Mouse (Mus musculus): Measurements from ENCODE around the gene Cdk8. TPM values are rescaled to one million over a fixed set of nuclear protein-coding genes. Genes with fewer than 3 reads are reported as not detected.
"Not testable (repeated sequence)": the region's sequence is repeated elsewhere in the genome, so short reads cannot be mapped to it uniquely, and the experiment has no call there.

Gene Cdk8
- polyA plus RNA-seq (2014; fragmentation: Nextera tagmentation; extraction: Ambion mirVana), result 25.7 and 31.6 TPM in 2 replicates

DNA sequence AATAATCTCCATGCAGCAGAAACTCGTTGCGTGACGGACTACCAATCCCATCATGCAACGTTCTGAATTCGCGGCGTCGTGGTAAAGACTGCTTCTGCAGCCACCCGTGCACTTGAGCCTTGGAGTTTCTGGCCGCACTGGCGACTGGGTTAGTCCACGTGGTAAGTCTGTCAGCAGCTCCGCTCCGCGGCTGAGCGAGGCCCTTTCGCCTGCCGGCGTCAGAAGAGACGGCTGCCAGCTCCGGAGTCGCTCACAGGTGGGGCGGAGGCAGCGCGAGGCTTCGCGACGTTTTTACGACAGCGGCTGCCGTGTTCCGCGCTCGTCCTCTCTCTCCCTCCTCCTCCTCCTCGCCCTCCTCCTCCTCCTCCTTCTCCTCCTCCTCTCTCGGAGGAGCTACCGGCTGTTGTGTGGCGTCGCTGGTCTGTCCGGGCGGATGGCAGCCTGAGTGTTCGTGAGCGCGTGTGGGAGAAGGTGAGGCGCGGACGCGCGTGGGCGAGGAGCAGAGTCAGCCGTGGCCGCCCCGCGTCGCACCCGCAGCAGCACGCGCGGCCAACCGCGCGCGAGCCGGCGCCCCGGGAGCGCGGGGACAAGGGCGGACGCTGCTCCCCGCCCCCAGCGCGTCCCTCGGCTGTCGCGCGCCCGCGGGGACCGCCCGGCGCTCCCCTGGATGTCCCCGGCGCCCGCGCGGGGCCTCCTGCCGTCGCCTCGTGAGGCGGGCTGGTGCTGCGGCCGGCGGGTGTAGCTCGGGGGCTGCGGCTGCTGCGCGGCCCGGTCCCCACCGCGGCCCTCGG, at the start of gene Cdk8:
Gene Cdk8, plus strand, starts transcription at position 367 of the 791 bp plus-strand sequence.
- DNase-seq (ENCODE audit: low spot score), result peak; percentile 94
- peak within 1 kb of the TSS; percentile 96 for H3K27ac ChIP-seq
- no peaks in the 10 kb centered on the region for H3K9me3 ChIP-seq (ENCODE audit: control insufficient read depth, low read length)
- WGBS, result under 1% methylated on average over 58 of the region's 102 CpGs
- H3K27me3 ChIP-seq (ENCODE audit: control insufficient read depth, insufficient read depth, low read length), result no peaks in the 10 kb centered on the region
- H3K4me3 ChIP-seq (replicated peaks; ENCODE audit: low read length), result peak within 1 kb of the TSS; percentile 78
- no peaks in the 10 kb centered on the region for H3K36me3 ChIP-seq (replicated peaks; ENCODE audit: control insufficient read depth, insufficient read depth)
- peak within 1 kb of the TSS; percentile 77 for H3K4me2 ChIP-seq (replicated peaks)
- H3K9ac ChIP-seq, result peak within 1 kb of the TSS; percentile 85
- peaks cover 17% of the 10 kb centered on the region for H3K4me1 ChIP-seq (replicated peaks; ENCODE audit: control insufficient read depth, insufficient read depth, low read length)
- peak; percentile 93 for ATAC-seq (ENCODE audit: low FRiP score)

DNA sequence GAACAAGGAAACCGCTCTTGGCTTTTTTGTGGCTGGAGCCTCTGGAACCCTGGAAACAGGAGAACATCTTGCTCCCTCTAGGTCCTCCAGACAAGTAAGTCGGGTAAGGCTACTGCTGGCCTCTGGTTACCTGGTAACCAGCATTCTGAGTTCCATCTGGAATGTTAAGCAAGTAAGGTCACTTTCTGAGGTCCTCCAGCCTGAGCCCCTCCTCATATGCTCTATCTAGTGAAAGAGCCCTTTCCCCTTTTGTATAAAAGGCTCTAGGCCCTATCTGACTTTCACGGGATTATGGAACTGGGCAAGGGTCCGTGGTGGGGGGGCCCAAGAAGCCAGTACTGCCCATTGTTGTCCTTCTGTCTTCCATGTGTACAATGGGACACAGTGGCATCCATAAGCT, 45.8 kb upstream of the Cdk8 start, which contains the start of gene 1700001J03Rik:
Gene 1700001J03Rik, minus strand, starts transcription at position 101 of the 400 bp plus-strand sequence.
- not testable (repeated sequence) for H3K4me2 ChIP-seq (replicated peaks); H3K27ac ChIP-seq; H3K4me3 ChIP-seq (replicated peaks; ENCODE audit: low read length); ATAC-seq (ENCODE audit: low FRiP score); H3K9ac ChIP-seq; H3K27me3 ChIP-seq (ENCODE audit: control insufficient read depth, insufficient read depth, low read length); H3K4me1 ChIP-seq (replicated peaks; ENCODE audit: control insufficient read depth, insufficient read depth, low read length); H3K9me3 ChIP-seq (ENCODE audit: control insufficient read depth, low read length); DNase-seq (ENCODE audit: low spot score); H3K36me3 ChIP-seq (replicated peaks; ENCODE audit: control insufficient read depth, insufficient read depth)
- WGBS, result 78% methylated on average over 4 of the region's 4 CpGs

DNA sequence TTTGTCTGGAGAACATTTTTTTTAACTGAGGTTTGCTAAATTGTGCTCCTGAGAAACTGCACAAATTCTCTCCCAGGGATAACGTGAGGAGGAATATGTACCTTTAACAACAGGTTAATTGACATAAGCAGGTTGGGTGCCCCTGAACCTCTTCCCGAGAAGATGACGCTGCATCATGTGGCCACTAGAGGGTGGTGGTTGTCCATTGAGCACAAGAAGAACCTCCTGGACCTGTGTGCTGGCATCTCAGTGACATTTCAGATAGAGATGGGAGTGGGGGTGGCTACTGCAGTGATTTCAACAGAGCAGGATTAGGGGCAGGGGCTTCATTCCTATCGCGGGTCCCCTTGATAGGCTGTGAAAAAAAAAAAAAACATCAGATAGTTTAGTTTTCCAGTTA, 43.6 kb upstream of the Cdk8 start:
- WGBS, result 30% methylated on average over 5 of the region's 5 CpGs
- not testable (repeated sequence) for H3K9ac ChIP-seq; H3K4me3 ChIP-seq (replicated peaks; ENCODE audit: low read length); H3K4me2 ChIP-seq (replicated peaks); H3K9me3 ChIP-seq (ENCODE audit: control insufficient read depth, low read length); H3K36me3 ChIP-seq (replicated peaks; ENCODE audit: control insufficient read depth, insufficient read depth); H3K4me1 ChIP-seq (replicated peaks; ENCODE audit: control insufficient read depth, insufficient read depth, low read length); H3K27me3 ChIP-seq (ENCODE audit: control insufficient read depth, insufficient read depth, low read length); H3K27ac ChIP-seq; ATAC-seq (ENCODE audit: low FRiP score)
- DNase-seq (ENCODE audit: low spot score), result peak; percentile 57

DNA sequence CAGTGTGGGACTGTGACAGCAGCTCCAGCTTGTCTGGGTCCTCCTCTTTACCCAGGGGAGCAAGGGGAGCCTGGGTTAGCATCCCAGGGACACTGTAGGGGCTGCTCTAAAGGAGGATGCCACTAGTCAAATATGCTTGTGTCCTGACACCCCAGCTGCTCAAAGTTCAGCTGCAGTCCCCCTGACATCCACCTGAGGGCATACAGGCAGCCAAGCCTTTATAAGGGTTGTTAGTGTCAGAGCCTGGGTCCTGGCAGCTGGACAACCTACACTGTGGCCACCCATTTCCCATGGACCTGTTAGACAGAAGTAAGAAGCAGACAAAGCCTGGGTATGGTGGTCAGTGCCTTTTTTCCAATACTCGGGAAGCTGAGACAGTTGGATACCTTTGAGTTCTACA, 42.9 kb upstream of the Cdk8 start:
- no peak overlapping the region for H3K4me3 ChIP-seq (replicated peaks; ENCODE audit: low read length)
- H3K36me3 ChIP-seq (replicated peaks; ENCODE audit: control insufficient read depth, insufficient read depth), result no peaks in the 10 kb centered on the region
- no peaks in the 10 kb centered on the region for H3K4me1 ChIP-seq (replicated peaks; ENCODE audit: control insufficient read depth, insufficient read depth, low read length)
- no peak for DNase-seq (ENCODE audit: low spot score)
- WGBS, result 91% methylated on average over 1 of the region's 1 CpGs
- no peak for ATAC-seq (ENCODE audit: low FRiP score)
- H3K9ac ChIP-seq, result no peak overlapping the region
- no peak overlapping the region for H3K27ac ChIP-seq
- H3K4me2 ChIP-seq (replicated peaks), result no peak overlapping the region
- H3K27me3 ChIP-seq (ENCODE audit: control insufficient read depth, insufficient read depth, low read length), result no peaks in the 10 kb centered on the region
- no peaks in the 10 kb centered on the region for H3K9me3 ChIP-seq (ENCODE audit: control insufficient read depth, low read length)

DNA sequence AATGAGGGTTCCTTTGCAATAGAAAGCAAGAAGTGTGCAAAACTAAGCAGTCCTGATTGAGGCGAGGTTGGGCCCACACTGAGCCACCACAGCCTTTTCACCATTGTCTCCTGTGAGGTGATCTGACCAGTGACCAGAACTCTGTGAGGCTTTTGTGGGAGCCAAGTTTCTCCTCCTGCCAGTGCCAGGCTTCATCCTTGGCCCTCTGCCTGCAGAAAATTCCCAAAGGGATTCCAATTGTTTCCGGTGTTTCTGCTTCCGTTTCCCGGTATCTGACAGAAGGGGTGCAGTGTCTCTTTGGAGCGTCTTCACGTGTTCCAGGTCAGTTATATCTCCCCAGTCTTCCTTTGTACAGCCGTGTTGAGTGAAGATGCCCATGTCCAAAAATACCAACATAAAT, 42.3 kb upstream of the Cdk8 start:
- Histone ChIP-seq H3K36me3 (replicated peaks; ENCODE audit: control insufficient read depth, insufficient read depth) (no peaks in the 10 kb centered on the region), H3K9ac (no peak overlapping the region), H3K9me3 (ENCODE audit: control insufficient read depth, low read length) (0 out of 2 replicates have a peak, but pooled peaks cover 3% of the 10 kb centered on the region), H3K4me3 (replicated peaks; ENCODE audit: low read length) (no peak overlapping the region), H3K27ac (no peak overlapping the region), H3K4me2 (replicated peaks) (no peak overlapping the region), H3K27me3 (ENCODE audit: control insufficient read depth, insufficient read depth, low read length) (no peaks in the 10 kb centered on the region), H3K4me1 (replicated peaks; ENCODE audit: control insufficient read depth, insufficient read depth, low read length) (no peaks in the 10 kb centered on the region)
- no peak for ATAC-seq (ENCODE audit: low FRiP score)
- 82% methylated on average over 7 of the region's 7 CpGs for WGBS
- DNase-seq (ENCODE audit: low spot score), result no peak

DNA sequence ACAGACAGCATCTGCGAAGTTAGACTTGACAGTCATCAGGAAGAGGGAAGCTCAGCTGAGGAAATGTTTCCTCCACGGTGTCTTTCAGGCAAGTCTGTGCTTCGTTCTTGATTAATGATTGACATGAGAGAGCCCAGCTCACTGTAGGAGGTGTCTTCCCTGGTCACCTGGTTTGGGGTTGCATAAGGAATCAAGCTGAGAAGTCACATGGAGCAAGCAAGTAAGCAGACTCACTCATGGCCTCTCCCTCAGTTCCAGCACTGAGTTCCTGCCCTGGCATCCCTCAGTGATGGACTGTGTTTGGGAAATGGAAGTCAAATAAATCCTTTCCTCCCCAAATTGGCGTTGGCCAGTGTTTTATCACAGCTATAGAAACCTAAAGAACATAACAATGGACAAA, 40.9 kb upstream of the Cdk8 start:
- Histone ChIP-seq H3K4me3 (replicated peaks; ENCODE audit: low read length) (no peak overlapping the region), H3K9me3 (ENCODE audit: control insufficient read depth, low read length) (0 out of 2 replicates have a peak, but pooled peaks cover 11% of the 10 kb centered on the region), H3K9ac (no peak overlapping the region), H3K4me1 (replicated peaks; ENCODE audit: control insufficient read depth, insufficient read depth, low read length) (no peaks in the 10 kb centered on the region), H3K27ac (no peak overlapping the region), H3K36me3 (replicated peaks; ENCODE audit: control insufficient read depth, insufficient read depth) (no peaks in the 10 kb centered on the region), H3K4me2 (replicated peaks) (no peak overlapping the region), H3K27me3 (ENCODE audit: control insufficient read depth, insufficient read depth, low read length) (no peaks in the 10 kb centered on the region)
- no peak for ATAC-seq (ENCODE audit: low FRiP score)
- DNase-seq (ENCODE audit: low spot score), result no peak
- 72% methylated on average over 4 of the region's 4 CpGs for WGBS

DNA sequence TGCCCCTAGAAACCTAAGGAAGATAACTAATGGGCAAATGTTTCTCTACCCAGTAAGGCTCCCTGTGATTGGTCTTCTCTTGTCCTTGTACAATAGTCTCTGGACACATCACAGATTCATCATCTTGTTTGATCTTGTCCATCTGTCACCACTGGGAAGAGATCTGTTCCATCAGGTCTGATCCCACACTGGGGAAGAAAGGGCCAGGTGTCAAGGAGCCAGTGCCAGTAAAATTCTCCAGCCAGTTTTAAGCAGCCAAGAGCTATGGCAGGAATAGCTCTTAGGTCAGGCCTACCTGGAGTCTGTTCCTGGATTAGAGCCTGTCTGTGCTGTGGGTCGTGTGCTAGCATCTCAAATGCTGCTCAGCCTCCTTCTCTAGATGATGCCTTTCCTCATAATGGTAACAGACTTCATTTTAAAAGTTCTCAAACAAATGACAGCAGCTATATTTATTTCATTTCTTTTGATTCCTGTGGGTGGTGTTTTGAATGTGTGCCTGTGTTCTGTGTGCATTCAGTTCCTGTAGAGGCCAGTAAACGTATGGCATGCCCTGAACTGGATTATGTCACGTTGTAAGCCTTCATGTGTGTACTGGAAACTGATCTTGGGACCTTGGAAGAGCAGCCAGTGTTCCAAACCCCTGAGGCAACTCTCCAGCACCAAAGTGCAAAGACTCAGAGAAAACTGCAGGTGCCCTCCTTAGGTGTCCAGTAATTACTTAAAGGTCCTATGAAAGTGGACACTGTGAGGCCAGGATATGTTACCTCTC, 40.3 kb upstream of the Cdk8 start:
- no peak overlapping the region for H3K4me2 ChIP-seq (replicated peaks)
- ATAC-seq (ENCODE audit: low FRiP score) (no peak), DNase-seq (ENCODE audit: low spot score) (no peak)
- WGBS, result 68% methylated on average over 3 of the region's 3 CpGs
- H3K36me3 ChIP-seq (replicated peaks; ENCODE audit: control insufficient read depth, insufficient read depth), result no peaks in the 10 kb centered on the region
- H3K9ac ChIP-seq, result no peak overlapping the region
- H3K27ac ChIP-seq, result no peak overlapping the region
- no peaks in the 10 kb centered on the region for H3K27me3 ChIP-seq (ENCODE audit: control insufficient read depth, insufficient read depth, low read length)
- H3K4me3 ChIP-seq (replicated peaks; ENCODE audit: low read length), result no peak overlapping the region
- no peaks in the 10 kb centered on the region for H3K4me1 ChIP-seq (replicated peaks; ENCODE audit: control insufficient read depth, insufficient read depth, low read length)
- H3K9me3 ChIP-seq (ENCODE audit: control insufficient read depth, low read length), result 0 out of 2 replicates have a peak, but pooled peaks cover 11% of the 10 kb centered on the region

DNA sequence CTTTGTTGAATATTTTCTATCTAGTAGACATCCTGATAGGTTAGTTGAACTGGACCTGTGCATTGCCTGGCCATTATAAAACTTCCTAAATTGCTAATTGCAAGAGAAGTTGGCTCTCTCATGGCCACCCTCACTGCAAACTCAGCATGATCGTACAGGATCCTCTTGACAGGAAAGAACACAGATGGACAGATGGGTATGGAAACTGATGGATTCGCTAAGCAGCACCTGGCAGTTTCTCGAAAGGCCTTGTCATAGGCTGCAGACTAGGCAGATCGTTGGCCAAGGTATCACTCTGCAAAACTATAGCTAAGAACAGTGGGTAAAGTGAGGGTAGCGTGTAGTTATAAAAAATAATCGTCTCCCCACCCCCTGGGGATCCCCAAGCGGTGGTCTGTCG, 37.7 kb upstream of the Cdk8 start:
- no peak overlapping the region for H3K4me2 ChIP-seq (replicated peaks)
- 0 out of 2 replicates have a peak, but pooled peaks cover 11% of the 10 kb centered on the region for H3K9me3 ChIP-seq (ENCODE audit: control insufficient read depth, low read length)
- 0 out of 2 replicates have a peak, but pooled peaks cover 6% of the 10 kb centered on the region for H3K36me3 ChIP-seq (replicated peaks; ENCODE audit: control insufficient read depth, insufficient read depth)
- DNase-seq (ENCODE audit: low spot score) (no peak), ATAC-seq (ENCODE audit: low FRiP score) (no peak)
- no peaks in the 10 kb centered on the region for H3K4me1 ChIP-seq (replicated peaks; ENCODE audit: control insufficient read depth, insufficient read depth, low read length)
- H3K4me3 ChIP-seq (replicated peaks; ENCODE audit: low read length), result no peak overlapping the region
- no peak overlapping the region for H3K9ac ChIP-seq
- 88% methylated on average over 8 of the region's 8 CpGs for WGBS
- no peaks in the 10 kb centered on the region for H3K27me3 ChIP-seq (ENCODE audit: control insufficient read depth, insufficient read depth, low read length)
- H3K27ac ChIP-seq, result no peak overlapping the region

DNA sequence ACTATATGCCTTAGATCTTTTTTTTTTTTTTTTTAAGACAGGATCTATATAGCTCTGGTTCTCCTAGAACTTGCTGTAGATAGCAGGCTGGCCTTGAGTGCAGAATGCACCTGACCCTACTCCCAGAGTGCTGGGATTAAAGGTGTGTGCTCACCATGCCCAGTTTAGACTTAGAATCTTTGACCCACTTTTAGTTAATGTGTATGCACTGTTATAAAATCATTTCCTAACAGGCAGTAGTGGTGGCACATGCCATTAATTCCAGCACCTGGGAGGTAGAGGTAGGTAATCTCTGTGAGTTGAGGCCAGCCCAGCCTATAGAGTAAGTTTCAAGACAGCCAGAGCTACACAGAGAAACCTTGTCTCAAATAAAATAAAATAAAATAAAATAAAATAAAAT, 32.0 kb upstream of the Cdk8 start:
- no peak for ATAC-seq (ENCODE audit: low FRiP score)
- Histone ChIP-seq H3K36me3 (replicated peaks; ENCODE audit: control insufficient read depth, insufficient read depth) (peaks cover 34% of the 10 kb centered on the region), H3K9me3 (ENCODE audit: control insufficient read depth, low read length) (peaks cover 5% of the 10 kb centered on the region; the same call in 1 of the 2 replicates), H3K27ac (no peak overlapping the region), H3K4me3 (replicated peaks; ENCODE audit: low read length) (no peak overlapping the region), H3K4me2 (replicated peaks) (no peak overlapping the region), H3K9ac (no peak overlapping the region), H3K27me3 (ENCODE audit: control insufficient read depth, insufficient read depth, low read length) (no peaks in the 10 kb centered on the region), H3K4me1 (replicated peaks; ENCODE audit: control insufficient read depth, insufficient read depth, low read length) (no peaks in the 10 kb centered on the region)
- no peak for DNase-seq (ENCODE audit: low spot score)
